Mouse (Mus musculus): ENCODE data around the gene Olfr1420. TPM values are rescaled to one million over a fixed set of nuclear protein-coding genes. Genes with fewer than 3 reads are reported as not detected.

The Olfr1420 gene
- not detected in 2 replicates for polyA plus RNA-seq (2012; rRNA removed)

DNA sequence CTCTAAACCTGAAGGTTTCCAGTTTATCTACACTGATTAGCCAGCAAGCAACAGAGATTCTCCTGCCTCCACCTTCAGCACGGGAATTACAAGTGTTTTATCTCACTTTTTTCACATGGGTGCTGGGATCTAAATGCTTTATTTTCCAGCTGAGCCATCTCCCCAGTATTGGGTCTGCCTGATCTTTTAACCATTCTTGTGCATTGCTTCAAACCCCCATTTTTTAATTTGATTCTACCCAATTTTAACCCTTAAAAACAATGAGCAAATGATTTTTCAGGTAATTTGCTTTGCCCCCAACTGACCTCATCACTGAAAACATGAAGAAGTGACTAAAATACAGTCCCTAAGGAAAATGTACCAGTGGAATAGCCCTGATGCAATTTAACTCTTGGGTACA is at the start of gene Olfr1420:
Gene Olfr1420 (plus strand): TSS at position 301 of the 400 bp plus-strand sequence.

DNA sequence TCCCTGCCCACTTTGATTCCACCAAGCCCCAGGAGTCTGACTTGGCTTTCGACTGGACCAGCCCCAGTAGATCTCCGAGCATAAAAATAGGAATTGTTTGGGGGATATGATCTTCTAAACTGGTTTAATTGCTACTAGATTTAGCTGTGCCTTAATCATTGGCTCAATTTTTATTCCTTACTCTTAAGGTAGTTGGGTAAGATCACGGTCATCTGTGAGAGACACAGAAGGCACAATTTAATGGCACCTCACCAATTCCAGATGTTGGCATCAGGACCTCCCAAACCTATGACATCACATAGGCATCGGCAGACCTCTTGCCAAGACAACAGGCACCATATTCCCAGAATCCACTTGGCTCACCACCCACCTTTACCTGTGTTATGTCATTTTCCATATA is 47.2 kb upstream of the Olfr1420 start, which contains the start of gene Olfr1417:
Gene Olfr1417 (minus strand): TSS at position 101 of the 400 bp plus-strand sequence.

DNA sequence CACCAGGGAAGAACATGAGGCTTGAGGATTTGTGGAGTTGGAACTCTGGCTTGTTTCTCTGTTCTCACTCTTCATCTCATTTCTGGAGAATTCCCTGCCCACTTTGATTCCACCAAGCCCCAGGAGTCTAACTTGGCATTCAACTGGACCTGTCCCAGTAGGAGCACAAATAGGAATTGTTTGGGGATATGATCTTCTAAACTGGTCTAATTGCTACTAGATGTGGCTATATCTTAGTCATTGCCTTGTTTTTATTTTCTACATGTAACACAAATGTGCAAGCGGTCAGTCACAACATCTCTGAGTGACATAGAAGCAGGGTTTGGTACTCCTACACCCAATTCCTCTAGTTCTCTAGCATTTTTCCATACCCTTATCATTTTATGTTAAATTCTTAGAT is 25.4 kb upstream of the Olfr1420 start, which contains the start of gene Olfr1418:
Gene Olfr1418 (minus strand): TSS at position 101 of the 400 bp plus-strand sequence.

DNA sequence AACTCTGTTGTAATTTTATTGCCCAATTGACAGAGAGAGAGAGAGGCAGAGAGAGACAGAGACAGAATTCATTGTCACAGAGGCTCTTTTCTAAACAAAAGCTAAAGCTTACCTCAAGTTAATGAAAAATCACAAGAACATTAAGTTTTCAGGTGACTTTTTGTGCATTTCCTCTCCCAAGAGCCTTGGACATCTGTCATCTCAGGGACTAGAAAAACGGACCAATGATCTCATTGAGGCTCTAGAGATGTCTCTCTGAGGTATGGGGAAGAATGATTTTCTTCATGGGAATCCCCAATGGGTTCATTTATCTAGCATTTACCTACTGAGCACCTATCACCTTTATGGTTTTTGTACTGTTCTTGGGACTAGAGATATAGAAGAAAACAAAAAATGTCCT is 11.4 kb upstream of the Olfr1420 start, which contains the start of gene Olfr1419:
Gene Olfr1419 (minus strand): TSS at position 101 of the 400 bp plus-strand sequence.

DNA sequence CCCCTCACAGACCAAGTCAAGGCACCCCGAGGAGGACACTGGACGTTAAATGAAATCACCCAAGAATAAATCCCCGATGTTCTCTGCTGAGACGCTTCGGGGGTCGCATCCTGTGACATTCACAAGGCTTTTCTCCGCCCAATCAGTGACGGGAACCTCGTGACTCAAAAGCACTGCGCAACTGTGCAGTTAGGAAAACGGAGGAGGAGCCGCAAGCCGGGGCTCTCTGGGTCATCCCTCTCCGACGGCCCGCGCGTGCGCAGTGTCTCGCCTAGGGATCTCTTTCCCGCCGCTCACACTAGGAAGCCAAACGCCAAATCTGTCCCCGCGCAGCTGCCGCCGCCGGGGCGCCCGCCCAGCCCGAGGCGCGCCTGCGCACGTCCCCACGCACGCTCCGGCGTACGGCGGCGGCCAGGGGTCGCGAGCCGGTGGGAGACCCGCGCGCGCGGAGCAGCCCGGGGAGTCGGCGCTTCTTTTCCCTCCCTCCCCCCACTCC is 25.7 kb downstream of the Olfr1420 start, which contains the start of gene Patl1:
Gene Patl1 (plus strand): TSS at position 363 of the 496 bp plus-strand sequence.

Other genes with a start within 250 kb of the Olfr1420 start
- gene Ms4a3, start 245.7 kb upstream of the Olfr1420 start, polyA plus RNA-seq (2012; rRNA removed): 0.14 and 0.24 TPM in 2 replicates
- gene Oosp2, start 226.0 kb upstream of the Olfr1420 start, polyA plus RNA-seq (2012; rRNA removed): not detected in 2 replicates
- not detected in 2 replicates for gene Oosp1, start 195.4 kb upstream of the Olfr1420 start, polyA plus RNA-seq (2012; rRNA removed)
- gene Oosp3, start 189.5 kb upstream of the Olfr1420 start, polyA plus RNA-seq (2012; rRNA removed): not detected in 2 replicates
- gene Gif, start 139.0 kb upstream of the Olfr1420 start, polyA plus RNA-seq (2012; rRNA removed): not detected in 2 replicates
- gene Mrpl16, start 116.2 kb upstream of the Olfr1420 start, polyA plus RNA-seq (2012; rRNA removed): 32.7 and 34.8 TPM in 2 replicates
- gene Stx3, start 67.2 kb upstream of the Olfr1420 start, polyA plus RNA-seq (2012; rRNA removed): 27.9 and 31.0 TPM in 2 replicates
- not detected in 2 replicates for gene Olfr1417, start 47.3 kb upstream of the Olfr1420 start, polyA plus RNA-seq (2012; rRNA removed)
- not detected in 2 replicates for gene Olfr1418, start 25.5 kb upstream of the Olfr1420 start, polyA plus RNA-seq (2012; rRNA removed)
- 0.06 TPM in 1 of 2 replicates, not detected in the other for gene Olfr1419, start 11.5 kb upstream of the Olfr1420 start, polyA plus RNA-seq (2012; rRNA removed)
- 31.4 and 33.7 TPM in 2 replicates for gene Patl1, start 25.8 kb downstream of the Olfr1420 start, polyA plus RNA-seq (2012; rRNA removed)
- gene Osbp, start 79.4 kb downstream of the Olfr1420 start, polyA plus RNA-seq (2012; rRNA removed): 34.8 and 35.5 TPM in 2 replicates
- not detected in 2 replicates for gene Olfr1423, start 154.8 kb downstream of the Olfr1420 start, polyA plus RNA-seq (2012; rRNA removed)
- not detected in 2 replicates for gene Olfr1424, start 176.1 kb downstream of the Olfr1420 start, polyA plus RNA-seq (2012; rRNA removed)
- not detected in 2 replicates for gene Olfr1425, start 191.2 kb downstream of the Olfr1420 start, polyA plus RNA-seq (2012; rRNA removed)
- gene Olfr1426, start 205.4 kb downstream of the Olfr1420 start, polyA plus RNA-seq (2012; rRNA removed): not detected in 2 replicates
- not detected in 2 replicates for gene Olfr1427, start 216.8 kb downstream of the Olfr1420 start, polyA plus RNA-seq (2012; rRNA removed)
- gene Olfr1428, start 229.3 kb downstream of the Olfr1420 start, polyA plus RNA-seq (2012; rRNA removed): not detected in 2 replicates
- gene Olfr76, start 236.6 kb downstream of the Olfr1420 start, polyA plus RNA-seq (2012; rRNA removed): not detected in 2 replicates